Mouse (Mus musculus): Measurements from ENCODE around the gene Epor.

GRCm38 (mm10) chr9:21934021-21934420 is 29.3 kb downstream of the Epor start:
- TF ChIP-seq POLR2A (IDR thresholded peaks at IDR 0.05; ENCODE audit: insufficient read depth, low read length) = no peak
- TF ChIP-seq CTCF (IDR thresholded peaks at IDR 0.05; ENCODE audit: low read depth, low read length) = no peak

Measured in ES-Bruce4 (cell line).